23 mouse cellular contexts compared by ENCODE assay signal in genomic region chr13:64280940-64281339, GRCm38 (mm10).
"Had no signal": no experiment of that assay in that cellular context is flagged by ENCODE, and none has a peak within 500 bp of the region (broad histone marks: within the 10 kb centered on the region; RNA-seq: fewer than 3 reads in every experiment).

No protein-coding gene starts in this region.

- H3K9ac ChIP-seq: heart, embryonic 13.5 days; heart, embryonic 15.5 days; hindbrain, embryonic 13.5 days; hindbrain, embryonic 15.5 days; kidney, embryonic 15.5 days; limb, embryonic 13.5 days; limb, embryonic 15.5 days; liver, embryonic 12.5 days had no signal

- H3K36me3 ChIP-seq: hindbrain, embryonic 13.5 days; hindbrain, embryonic 15.5 days; limb, embryonic 15.5 days had no signal

- H3K4me1 ChIP-seq: heart, embryonic 13.5 days; heart, embryonic 15.5 days; hindbrain, embryonic 13.5 days; hindbrain, embryonic 15.5 days; kidney, embryonic 15.5 days; limb, embryonic 15.5 days had no signal

- H3K4me3 ChIP-seq: heart, embryonic 13.5 days; heart, embryonic 15.5 days; hindbrain, embryonic 13.5 days; hindbrain, embryonic 15.5 days; kidney, embryonic 15.5 days; limb, embryonic 13.5 days; limb, embryonic 15.5 days; liver, embryonic 12.5 days had no signal

- H3K4me2 ChIP-seq: heart, embryonic 11.5 days; heart, embryonic 13.5 days; heart, embryonic 15.5 days; hindbrain, embryonic 13.5 days; hindbrain, embryonic 15.5 days; kidney, embryonic 15.5 days; limb, embryonic 13.5 days; limb, embryonic 15.5 days; liver, embryonic 12.5 days had no signal

- DNase-seq: gastrocnemius, postnatal 25 days; heart, adult 18-20 months; heart, postnatal 14 days; heart, postnatal 36 days; kidney, adult 11 months; kidney, adult 2 months; kidney, adult 9 months; kidney, postnatal 14 days; kidney, postnatal 36 days; layer of hippocampus, adult 9-11 months; layer of hippocampus, postnatal 36 days; left cerebral cortex, postnatal 4 days had no signal

- H3K27ac ChIP-seq: heart, embryonic 13.5 days; heart, embryonic 15.5 days; hindbrain, embryonic 13.5 days; hindbrain, embryonic 15.5 days; hindbrain, postnatal 0 days; kidney, embryonic 15.5 days; kidney, postnatal 0 days; limb, embryonic 13.5 days; limb, embryonic 15.5 days; liver, embryonic 12.5 days had no signal

- H3K9me3 ChIP-seq: heart, embryonic 15.5 days; hindbrain, embryonic 13.5 days; hindbrain, embryonic 15.5 days; limb, embryonic 15.5 days had no signal

- H3K27me3 ChIP-seq: heart, embryonic 13.5 days; heart, embryonic 15.5 days; kidney, embryonic 15.5 days; limb, embryonic 15.5 days; liver, embryonic 12.5 days had no signal

- ATAC-seq: hindbrain, postnatal 0 days; liver, embryonic 12.5 days had no signal
